Mouse (Mus musculus) gastrocnemius, postnatal 36 days (tissue): Measurements from ENCODE around the gene Olfr1062. TPM values are rescaled to one million over a fixed set of nuclear protein-coding genes. Genes with fewer than 3 reads are reported as not detected.
"Not testable (repeated sequence)": the region's sequence is repeated elsewhere in the genome, so short reads cannot be mapped to it uniquely, and the experiment has no call there.

Source experiments
- DNase-seq, 2 experiments: peaks; one replicate each; pipeline ENCODE4 v3.0.0; 2022
- intact Hi-C: fragments of 180-260 bp; cut with DNase I; formaldehyde crosslinking; loops from one replicate; pipeline ENCODE4 v1.15.1; 2025
- long read RNA-seq, 2 experiments: library from polyadenylated mRNA; stranded (forward); transcript quantifications; one replicate each; pipeline ENCODE4 v2.0.0; 2021
- total RNA-seq, 2 experiments: library from RNA; stranded (reverse); gene quantifications; 2 replicates each; pipeline ENCODE4 v1.2.3; 2021

Gene Olfr1062
- not detected for total RNA-seq
- long read RNA-seq, experiment 1 = 0 reads
- long read RNA-seq, experiment 2 = 0 reads

GRCm38 (mm10) chr2:86426649-86427048 is at the start of gene Olfr1062:
TSS of gene Olfr1062 (minus strand) at chr2:86426749.
- intact Hi-C loops, DNase-seq: not testable (repeated sequence)

GRCm38 (mm10) chr2:86464442-86465109 is 38.0 kb upstream of the Olfr1062 start:
- intact Hi-C loops = loop anchor here (2.0 kb wide), 1 partner anchor 734 kb away; no protein-coding TSS in a partner anchor
- DNase-seq = peak in 1 of 2 experiments; percentile 4

GRCm38 (mm10) chr2:86460434-86460833 is 33.9 kb upstream of the Olfr1062 start:
- intact Hi-C loops = no loop called here
- no peak for DNase-seq

GRCm38 (mm10) chr2:86456169-86456568 is 29.6 kb upstream of the Olfr1062 start, which contains the start of gene Olfr1066:
TSS of gene Olfr1066 (minus strand) at chr2:86456269.
- no peak for DNase-seq
- intact Hi-C loops = no loop called here

GRCm38 (mm10) chr2:86450491-86450890 is 23.9 kb upstream of the Olfr1062 start, which contains the start of gene Olfr1065:
TSS of gene Olfr1065 (minus strand) at chr2:86450591.
- DNase-seq, intact Hi-C loops: not testable (repeated sequence)

- intact Hi-C loops = not testable (repeated sequence)
Observed at GRCm38 (mm10) chr2:86442101-86442500, 15.6 kb upstream of the Olfr1062 start.

GRCm38 (mm10) chr2:86428511-86428910 is 2.0 kb upstream of the Olfr1062 start:
- intact Hi-C loops, DNase-seq: not testable (repeated sequence)

More at GRCm38 (mm10) chr2:86442101-86442500, 15.6 kb upstream of the Olfr1062 start:
- not testable (repeated sequence) for DNase-seq

GRCm38 (mm10) chr2:86413950-86414349 is 12.6 kb downstream of the Olfr1062 start, which contains the start of gene Olfr1061:
TSS of gene Olfr1061 (minus strand) at chr2:86414050.
- intact Hi-C loops = no loop called here
- DNase-seq = no peak

GRCm38 (mm10) chr2:86395114-86395513 is 31.4 kb downstream of the Olfr1062 start:
- intact Hi-C loops = no loop called here
- no peak for DNase-seq

GRCm38 (mm10) chr2:86388461-86388860 is 38.1 kb downstream of the Olfr1062 start, which contains the start of gene Olfr1058:
TSS of gene Olfr1058 (minus strand) at chr2:86388561.
- intact Hi-C loops, DNase-seq: not testable (repeated sequence)

GRCm38 (mm10) chr2:86378293-86378692 is 48.3 kb downstream of the Olfr1062 start, which contains the start of gene Olfr1057:
TSS of gene Olfr1057 (minus strand) at chr2:86378393.
- DNase-seq = no peak
- intact Hi-C loops = no loop called here

Other genes starting within 250 kb of the Olfr1062 start
- gene Olfr1044, start 248.9 kb downstream of the Olfr1062 start, total RNA-seq = not detected
- gene Olfr52, start 241.1 kb downstream of the Olfr1062 start, total RNA-seq = not detected
- gene Olfr1045, start 223.7 kb downstream of the Olfr1062 start, total RNA-seq = not detected
- gene Olfr1046, start 207.4 kb downstream of the Olfr1062 start, total RNA-seq = not detected
- gene Olfr1047, start 195.3 kb downstream of the Olfr1062 start, total RNA-seq = not detected
- not detected for gene Olfr1048, start 186.5 kb downstream of the Olfr1062 start, total RNA-seq
- gene Olfr1049, start 168.4 kb downstream of the Olfr1062 start, total RNA-seq = not detected
- gene Olfr1051, start 147.7 kb downstream of the Olfr1062 start, total RNA-seq = not detected
- not detected for gene Olfr1052, start 134.3 kb downstream of the Olfr1062 start, total RNA-seq
- not detected for gene Olfr1053, start 111.5 kb downstream of the Olfr1062 start, total RNA-seq
- not detected for gene Olfr1054, start 91.3 kb downstream of the Olfr1062 start, total RNA-seq
- not detected for gene Olfr1055, start 76.5 kb downstream of the Olfr1062 start, total RNA-seq
- not detected for gene Olfr1056, start 64.3 kb downstream of the Olfr1062 start, total RNA-seq
- gene Olfr1057, start 48.4 kb downstream of the Olfr1062 start, total RNA-seq = not detected
- not detected for gene Olfr1058, start 38.2 kb downstream of the Olfr1062 start, total RNA-seq
- not detected for gene Olfr1061, start 12.7 kb downstream of the Olfr1062 start, total RNA-seq
- not detected for gene Olfr1065, start 23.8 kb upstream of the Olfr1062 start, total RNA-seq
- gene Olfr1066, start 29.5 kb upstream of the Olfr1062 start, total RNA-seq = not detected
- not detected for gene Olfr228, start 60.6 kb upstream of the Olfr1062 start, total RNA-seq
- gene Olfr1076, start 81.7 kb upstream of the Olfr1062 start, total RNA-seq = not detected
- not detected for gene Olfr1079, start 115.7 kb upstream of the Olfr1062 start, total RNA-seq
- gene Olfr1080, start 131.5 kb upstream of the Olfr1062 start, total RNA-seq = not detected
- not detected for gene Olfr1082, start 172.2 kb upstream of the Olfr1062 start, total RNA-seq
- not detected for gene Olfr1084, start 213.0 kb upstream of the Olfr1062 start, total RNA-seq
- gene Olfr1085, start 235.3 kb upstream of the Olfr1062 start, total RNA-seq = not detected